Mouse (Mus musculus) c-Kit-positive CD71-positive TER-119-negative erythroid progenitor cells, embryonic 14.5 days (primary cell): ENCODE results near the gene Dlgap4.

ENCODE experiments used
- DNase-seq: peaks from one replicate; pipeline ENCODE4 v3.0.0-alpha.2; 2013; ENCODE audit warnings: low read depth

Dlgap4 gene

DNA sequence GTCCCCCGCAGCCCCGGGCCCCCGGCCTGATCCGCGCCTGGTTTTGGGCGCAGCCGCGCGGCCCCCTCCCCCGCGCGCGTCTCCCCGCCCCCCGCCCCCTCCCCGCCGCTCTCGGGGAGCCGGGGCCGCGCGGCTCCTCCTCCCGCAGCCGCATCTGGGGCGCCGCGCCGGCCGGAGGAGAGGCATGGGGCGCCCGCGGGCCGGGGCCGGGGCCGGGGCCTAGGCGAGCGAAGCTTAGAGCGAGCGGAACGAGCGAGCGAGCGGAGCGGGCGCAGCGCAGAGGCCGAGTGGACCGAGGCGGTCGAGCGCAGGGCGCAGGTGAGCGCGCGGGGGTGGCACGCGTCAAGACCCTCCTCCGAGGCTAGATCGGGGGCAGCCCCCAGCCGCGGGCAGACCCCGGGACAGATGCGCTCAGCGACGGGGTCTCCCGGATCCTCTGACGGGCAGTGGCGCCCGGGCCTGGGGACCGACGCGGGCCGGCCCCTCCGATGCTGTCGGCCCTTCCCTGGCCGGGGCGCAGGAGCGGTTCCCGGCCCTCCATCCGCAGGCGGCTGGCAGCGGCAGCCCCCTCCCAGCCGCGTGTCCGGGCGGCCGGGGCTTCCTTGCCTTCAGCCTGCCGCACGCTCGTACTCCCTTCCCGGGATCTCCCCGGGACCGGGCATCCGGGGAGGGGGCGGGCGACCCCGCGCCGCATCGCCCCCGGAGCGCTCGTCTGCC is at the start of gene Dlgap4:
Gene Dlgap4 (plus strand): TSS at position 165 of the 717 bp plus-strand sequence.
- DNase-seq = no peak

GRCm38 (mm10) chr2:156566512-156566911 is 47.0 kb upstream of the Dlgap4 start:
- DNase-seq = no peak

GRCm38 (mm10) chr2:156568647-156569046 is 44.9 kb upstream of the Dlgap4 start:
- no peak for DNase-seq

GRCm38 (mm10) chr2:156569261-156569660 is 44.2 kb upstream of the Dlgap4 start:
- no peak for DNase-seq

GRCm38 (mm10) chr2:156571521-156571920 is 42.0 kb upstream of the Dlgap4 start:
- no peak for DNase-seq

DNA sequence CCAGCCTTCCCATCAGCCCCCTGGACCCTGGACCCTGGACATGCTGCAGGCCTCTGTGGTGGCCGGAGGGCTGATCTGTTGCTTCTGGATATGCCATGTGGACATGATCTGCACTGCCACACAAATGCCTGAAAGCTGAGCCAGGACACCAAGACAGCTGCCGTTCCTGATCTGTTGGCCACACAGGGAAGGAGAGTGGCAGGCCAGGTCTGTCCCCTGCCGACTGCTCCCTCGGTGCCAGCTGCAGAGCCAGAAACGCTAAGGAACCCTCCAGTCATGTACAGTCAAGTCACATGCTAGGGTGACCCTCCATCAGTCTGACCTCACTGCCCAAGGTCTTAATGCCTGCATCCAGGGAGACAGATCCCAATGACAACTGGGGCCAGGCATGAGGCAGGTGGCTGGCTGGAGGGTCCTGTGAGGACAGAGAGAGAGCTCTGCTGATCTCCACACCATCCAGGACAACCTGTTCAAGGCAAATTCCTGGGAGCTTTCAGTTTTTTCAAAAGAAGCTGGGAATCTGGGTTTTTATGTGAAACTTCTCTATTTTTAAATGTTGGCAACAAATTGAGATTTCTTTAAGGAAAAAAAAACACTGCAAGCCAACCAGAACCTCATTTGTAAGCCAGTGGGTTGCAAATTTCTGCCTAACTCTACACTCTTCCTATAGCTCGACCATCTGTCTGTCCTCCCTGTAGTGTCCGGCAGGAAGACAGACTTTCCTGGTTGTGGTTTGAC is 36.5 kb upstream of the Dlgap4 start:
- no peak for DNase-seq

DNA sequence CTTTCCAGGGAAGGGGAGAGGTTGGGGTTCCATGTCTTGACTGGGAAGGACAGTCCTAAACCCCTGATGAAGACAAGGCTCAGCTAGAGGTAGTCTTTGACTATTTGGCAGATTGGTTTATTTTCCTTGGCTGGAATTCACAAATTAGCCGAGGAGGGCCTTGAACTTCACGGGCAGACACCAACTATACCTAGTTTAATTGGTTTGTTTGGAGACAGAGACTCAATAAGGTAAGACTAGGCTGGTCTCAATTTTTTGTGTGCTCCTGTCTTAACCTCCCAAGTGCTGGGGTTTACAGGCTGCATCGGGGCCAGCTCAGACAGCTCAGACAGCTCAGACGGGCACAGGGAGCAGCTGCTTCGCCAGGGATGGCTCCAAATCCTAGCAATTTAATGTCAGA is 33.0 kb upstream of the Dlgap4 start:
- no peak for DNase-seq

- no peak for DNase-seq
Observed at GRCm38 (mm10) chr2:156581244-156581643, 32.3 kb upstream of the Dlgap4 start.

- no peak for DNase-seq
Observed at GRCm38 (mm10) chr2:156582887-156583286, 30.6 kb upstream of the Dlgap4 start.

DNA sequence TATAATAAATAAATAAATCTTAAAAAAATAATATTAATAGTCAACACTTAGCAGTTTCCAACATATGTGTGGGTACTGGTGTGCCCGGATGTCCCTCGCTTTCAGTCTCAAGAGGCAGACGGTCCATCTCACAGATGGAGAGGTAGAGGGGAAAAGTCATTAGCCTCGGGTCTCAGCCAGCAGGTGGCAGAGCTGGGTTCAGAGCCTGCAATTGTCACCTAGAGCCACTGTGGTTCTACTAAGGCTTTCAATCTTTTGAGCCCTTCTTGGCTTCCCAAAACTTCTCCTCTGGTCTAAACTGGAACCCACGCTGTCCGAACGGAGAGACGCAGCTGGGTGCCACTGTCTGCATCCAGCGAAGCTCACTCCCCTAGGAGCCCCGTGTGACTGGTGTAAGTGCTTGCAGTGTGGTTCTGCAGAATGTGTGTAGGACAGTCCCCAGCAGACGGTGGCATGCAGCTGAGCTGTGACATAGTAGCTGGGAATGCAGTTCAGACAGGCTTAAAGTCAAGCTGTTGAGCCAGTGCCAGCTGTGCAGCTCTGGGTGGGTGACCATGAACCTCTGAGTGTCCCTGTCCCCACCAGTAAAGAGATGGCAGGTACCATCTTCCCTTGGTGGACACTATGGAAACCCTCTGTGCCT is 29.2 kb upstream of the Dlgap4 start:
- no peak for DNase-seq

DNA sequence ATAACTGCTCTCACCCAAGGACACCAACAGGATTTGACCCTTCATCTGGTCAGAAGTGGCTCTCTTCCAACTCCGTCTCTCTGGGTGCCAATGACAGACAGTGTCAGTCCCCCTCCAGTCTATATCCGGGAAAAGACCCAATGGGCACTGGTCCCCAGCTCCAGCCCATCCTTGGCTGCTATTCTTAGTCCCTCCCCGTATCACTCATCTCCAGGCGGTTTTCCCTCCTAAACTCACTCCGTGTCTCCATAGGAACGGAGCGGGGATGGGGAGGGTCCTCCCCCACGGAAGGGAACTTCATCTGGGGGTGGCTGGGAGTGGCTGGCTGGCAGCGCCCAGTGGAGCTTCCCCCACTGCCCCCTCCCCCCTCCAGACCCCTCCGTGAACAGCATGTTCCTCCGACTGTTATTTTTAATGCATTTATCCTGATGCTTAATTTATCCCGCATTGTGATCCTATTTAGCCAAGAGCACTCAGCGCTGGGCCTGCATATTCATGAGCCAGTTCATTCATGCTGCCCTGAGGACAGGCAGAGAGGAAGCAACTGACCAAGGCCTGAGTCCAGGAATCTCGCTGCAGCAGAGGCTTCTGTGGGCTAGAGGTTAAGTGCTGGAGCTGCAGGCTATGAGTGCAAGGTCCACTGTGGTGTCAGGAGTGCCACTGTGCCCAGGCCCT is 28.6 kb upstream of the Dlgap4 start:
- DNase-seq = no peak

DNA sequence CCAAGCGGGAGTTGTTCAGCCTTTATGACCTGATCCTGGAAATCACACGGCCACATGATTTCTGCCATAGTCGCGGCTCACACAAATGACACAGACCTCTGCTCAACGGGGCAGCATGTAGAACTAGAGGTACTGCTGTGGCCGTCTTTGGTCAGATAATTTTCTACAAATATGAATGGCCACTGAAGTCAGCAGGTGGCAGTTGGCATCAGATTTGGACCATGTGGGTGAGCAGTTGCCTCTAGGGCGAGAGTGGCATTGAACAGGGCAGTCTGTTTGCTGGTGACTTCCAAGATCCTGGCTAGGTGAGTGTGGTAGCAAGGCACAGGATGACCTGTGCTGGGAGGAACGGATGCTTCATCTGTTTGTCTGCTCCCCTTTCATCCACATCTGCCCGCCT is 24.0 kb upstream of the Dlgap4 start:
- no peak for DNase-seq

DNA sequence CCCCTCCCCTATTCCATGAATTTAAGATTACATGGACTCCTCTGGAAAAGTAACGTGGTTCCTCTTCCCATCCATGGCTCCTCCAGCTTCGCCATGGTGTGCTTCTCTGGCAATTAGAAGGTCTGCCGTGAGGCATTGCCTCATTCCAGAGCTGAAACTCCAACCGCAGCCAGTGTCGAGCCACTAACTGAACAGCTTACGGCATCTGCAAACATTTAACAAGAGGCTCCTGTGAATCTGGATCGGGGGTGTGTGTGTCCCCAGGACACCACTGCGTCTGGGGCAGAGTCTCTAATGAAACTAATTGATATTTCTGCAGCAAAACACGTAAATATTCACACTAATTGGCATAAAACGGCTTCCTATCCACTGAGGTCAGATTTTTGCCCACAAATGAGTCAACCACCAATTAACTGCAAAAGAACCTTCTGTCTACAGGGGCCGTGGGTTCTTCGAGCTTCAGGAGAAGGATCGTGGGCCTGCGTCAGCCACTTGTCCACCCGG is 18.5 kb upstream of the Dlgap4 start:
- no peak for DNase-seq

DNA sequence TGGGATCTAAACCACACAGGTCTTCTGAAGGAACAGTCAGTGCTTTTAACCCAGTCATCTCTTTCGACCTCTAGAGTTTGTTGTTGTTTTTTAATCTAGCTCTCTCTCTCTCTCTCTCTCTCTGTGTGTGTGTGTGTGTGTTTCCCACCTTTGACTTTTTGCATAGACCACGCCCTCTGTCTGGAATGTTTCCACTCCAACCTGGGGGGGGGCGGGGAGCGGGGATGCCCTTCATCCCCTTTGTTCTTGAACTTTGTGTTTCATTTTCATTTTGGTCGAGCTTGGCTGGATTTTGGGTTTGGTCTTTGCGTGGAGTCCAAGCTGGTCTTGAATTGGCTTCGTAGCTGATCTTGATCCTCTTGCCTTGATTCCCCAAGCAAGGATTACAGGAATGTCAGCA is 10.9 kb upstream of the Dlgap4 start:
- no peak for DNase-seq

- no peak for DNase-seq
Observed at GRCm38 (mm10) chr2:156603671-156604070, 9.8 kb upstream of the Dlgap4 start.

- no peak for DNase-seq
Observed at GRCm38 (mm10) chr2:156605144-156605543, 8.4 kb upstream of the Dlgap4 start.

GRCm38 (mm10) chr2:156605971-156606370 is 7.5 kb upstream of the Dlgap4 start:
- no peak for DNase-seq

DNA sequence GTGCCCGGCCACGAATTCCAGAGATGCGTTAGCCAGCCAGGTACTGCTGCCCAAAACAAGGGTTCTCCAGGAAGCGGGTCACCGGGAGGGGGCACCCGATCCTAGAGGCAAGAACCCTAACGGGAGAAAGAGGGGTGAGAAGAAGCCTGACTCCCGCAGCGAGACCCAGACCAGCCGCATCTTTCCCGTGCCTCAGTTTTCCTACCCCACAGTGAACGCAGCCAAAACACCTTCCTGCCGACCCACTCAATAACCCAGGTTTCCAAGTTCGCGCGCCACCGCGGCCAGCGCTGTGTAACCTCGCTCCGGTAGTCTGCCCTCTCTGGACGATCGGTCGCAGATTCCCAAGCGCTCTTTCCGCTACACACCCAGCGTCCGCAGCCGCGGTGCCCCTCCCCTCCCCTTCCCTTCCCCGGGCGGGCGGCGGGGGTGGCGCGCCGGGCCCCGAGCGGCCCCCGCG is 394 bp upstream of the Dlgap4 start:
- no peak for DNase-seq

GRCm38 (mm10) chr2:156614258-156614556 is 702 bp downstream of the Dlgap4 start:
- DNase-seq = no peak

GRCm38 (mm10) chr2:156614661-156615654 is 1.5 kb downstream of the Dlgap4 start:
- DNase-seq = no peak

GRCm38 (mm10) chr2:156616513-156616912 is 3.0 kb downstream of the Dlgap4 start:
- no peak for DNase-seq
